Mouse (Mus musculus): ENCODE results near the gene S100a2.
A peak's percentile ranks its signal among the peaks of the same experiment; 100 is the strongest.

The S100a2 gene

DNA sequence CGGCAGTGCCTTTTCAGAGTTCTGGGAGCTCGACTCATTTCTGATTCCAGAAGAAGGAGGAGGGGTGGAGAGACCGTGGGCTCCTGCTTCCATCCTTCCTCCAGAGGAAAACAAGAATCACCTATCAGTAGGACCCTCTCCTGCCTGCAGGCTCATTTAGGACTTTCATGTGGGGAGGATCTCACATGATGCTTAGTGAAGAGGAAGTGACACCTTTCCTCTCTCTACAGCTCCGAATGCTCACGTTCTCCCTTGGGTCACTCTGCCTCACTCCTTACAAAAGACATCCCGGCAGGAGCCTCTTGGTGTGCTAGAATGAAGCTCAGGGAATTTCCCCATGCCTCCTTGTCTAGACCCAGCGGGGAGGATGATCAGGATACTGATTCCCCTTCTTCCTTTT, 31.5 kb downstream of the S100a2 start:
- no peak for DNase-seq

DNA sequence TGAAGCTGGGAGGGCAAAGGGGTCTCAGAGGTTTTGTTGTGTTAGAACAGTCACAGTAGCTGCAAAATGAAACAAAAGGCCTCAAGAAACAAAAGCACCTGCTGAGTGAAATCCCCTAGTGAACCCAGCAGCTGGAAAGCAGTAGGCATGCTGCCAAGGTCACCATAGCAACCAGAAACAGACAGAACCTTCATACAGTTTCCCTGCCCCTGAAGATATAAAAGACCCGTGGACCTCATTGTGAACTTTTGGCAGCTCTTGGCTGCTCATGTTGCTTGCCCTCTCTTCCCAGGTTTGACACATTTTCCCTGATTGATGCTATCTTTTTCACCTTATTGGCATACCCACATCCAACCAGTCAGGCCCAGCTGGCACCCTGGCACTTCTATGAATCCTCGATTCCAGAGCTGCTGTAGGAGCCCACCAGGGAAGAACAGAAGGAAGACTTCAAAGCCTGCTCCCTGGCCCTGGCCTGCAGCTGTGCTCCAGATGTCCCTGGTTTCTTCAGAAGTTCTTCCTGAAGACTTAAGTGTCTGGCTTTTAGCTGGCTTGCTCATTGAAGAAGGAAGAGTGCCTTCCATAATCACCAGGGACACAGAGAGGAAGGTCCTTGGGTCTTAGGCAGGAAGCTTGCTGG, 33.5 kb downstream of the S100a2 start:
- peak; percentile 76 for DNase-seq

- no peak for DNase-seq
Measured at GRCm38 (mm10) chr3:90625496-90625895, 35.4 kb downstream of the S100a2 start.

DNA sequence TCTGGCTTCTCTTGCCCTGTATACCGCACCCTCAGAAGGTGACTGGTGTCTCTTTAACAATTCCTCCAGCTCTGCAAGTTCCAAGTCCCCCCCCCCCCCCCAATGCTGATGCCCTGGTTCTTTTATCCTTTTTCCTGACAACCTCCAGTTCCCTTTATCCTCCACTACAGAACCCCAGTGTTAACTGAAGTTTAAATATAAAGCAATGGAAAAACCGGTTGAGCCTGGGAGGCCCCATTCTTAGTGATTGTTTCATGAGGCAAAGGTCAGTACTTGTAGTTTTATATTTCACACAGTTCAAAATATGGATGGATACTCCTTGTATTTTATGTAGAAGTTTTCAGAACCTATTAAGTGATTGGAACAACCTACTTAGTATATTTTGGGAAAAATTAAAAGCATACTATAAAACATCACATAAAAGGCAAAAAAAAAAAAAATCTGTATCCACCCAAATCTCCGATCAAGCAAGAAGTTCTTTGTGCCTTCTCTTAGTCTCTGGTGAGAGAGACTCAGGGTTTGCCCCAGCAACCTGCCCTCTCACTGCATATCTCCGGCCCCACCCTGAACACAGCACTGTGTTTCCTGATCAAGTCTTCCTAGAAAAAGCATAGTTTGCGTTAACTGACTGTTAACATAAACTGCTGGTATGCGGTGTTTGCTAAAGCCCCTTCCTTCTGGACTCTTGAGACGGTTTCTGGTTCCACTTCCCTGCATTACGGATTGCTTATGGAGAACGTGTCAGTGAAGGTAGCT, 36.4 kb downstream of the S100a2 start:
- no peak for DNase-seq

GRCm38 (mm10) chr3:90627366-90627765, 37.3 kb downstream of the S100a2 start:
- no peak for DNase-seq

GRCm38 (mm10) chr3:90627807-90628206, 37.8 kb downstream of the S100a2 start:
- DNase-seq: peak; percentile 30

DNA sequence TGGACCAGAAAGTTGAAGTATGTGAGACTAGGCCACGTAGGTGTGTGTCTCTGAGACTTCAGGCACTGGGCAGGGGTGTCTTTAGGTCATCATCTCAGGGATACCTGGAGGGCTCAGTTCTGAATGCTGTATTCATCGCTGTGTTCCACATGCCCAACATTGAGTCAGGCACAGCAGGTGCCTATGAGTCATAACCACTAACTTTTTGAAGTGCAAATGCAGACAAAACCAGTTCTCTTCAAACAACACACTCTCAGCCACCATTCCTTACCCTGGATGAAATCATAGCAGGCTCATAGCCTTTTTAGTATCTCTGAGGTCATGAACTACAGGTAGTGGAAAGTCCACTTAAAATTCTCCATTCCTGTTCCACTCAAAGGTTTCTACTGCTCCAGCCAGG, 39.3 kb downstream of the S100a2 start:
- no peak for DNase-seq

GRCm38 (mm10) chr3:90631984-90632383, 41.9 kb downstream of the S100a2 start:
- DNase-seq: no peak

- DNase-seq: no peak
Measured at GRCm38 (mm10) chr3:90638511-90639275, 48.6 kb downstream of the S100a2 start.

DNA sequence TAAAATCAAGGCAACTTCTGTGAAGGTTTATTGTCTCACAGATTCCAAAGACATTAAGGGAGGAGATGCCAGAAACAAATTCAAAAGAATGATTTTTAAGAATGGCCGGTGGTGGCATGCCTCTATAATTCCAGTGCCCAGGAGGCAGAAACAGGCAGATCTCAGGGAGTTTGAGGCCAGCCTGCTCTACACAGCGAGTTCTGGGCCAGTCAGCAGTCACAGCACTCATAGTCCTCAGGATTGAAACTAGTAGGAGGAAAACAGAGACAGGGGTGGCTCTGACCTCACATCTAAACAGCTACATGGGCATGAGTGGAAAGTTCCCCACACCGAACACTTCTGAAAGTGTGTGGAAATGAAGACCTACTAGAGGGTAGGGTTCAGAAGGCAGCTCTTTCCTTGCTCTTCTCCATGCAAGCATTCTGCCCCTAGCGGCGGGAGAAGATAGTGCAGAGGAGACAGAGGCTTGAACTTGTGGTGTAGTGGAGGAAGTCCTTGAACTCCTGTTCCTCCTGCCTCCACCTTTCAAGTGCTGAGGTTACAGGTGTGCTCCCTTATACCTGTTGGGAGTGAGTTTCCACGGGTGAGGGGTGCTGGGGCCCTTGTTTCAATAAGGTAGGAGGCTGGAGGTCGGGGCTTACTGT, 49.6 kb downstream of the S100a2 start:
- no peak for DNase-seq

DNA sequence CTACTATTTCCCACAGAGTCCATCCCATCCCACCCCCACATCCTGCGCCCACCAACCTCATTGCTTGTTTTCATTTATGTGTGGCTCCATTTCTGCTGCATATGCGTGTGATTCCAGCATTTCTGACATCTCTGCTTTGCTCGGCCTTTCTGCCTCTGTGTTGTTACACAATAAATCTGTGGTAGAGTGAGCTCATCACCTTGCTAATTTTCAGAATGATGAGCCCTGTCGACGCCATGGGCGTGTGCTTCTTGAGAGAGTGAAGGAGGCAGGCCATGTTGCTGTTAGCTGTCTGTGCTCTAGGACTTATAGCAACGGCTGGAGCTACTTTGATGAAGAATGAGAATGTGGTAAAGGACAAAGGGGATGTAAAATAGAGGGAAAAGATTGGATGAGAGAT, 50.9 kb downstream of the S100a2 start:
- no peak for DNase-seq

Measured in kidney, postnatal 14 days (tissue).